Mouse (Mus musculus) kidney, adult 2 months (tissue): ENCODE measurements around the gene Gm20715. TPM values are rescaled to one million over a fixed set of nuclear protein-coding genes. Genes with fewer than 3 reads are reported as not detected.

Experiments used
- DNase-seq: peaks from one replicate; pipeline ENCODE4 v3.0.0; 2021
- H3K27ac ChIP-seq: fragments of 200-500 bp; 2 replicates; pipeline ENCODE4 v1.5.1; 2012; ENCODE audit warnings: low read depth, low read length, control low read depth, inconsistent platforms; ENCODE audit not compliant: insufficient read depth
- H3K27me3 ChIP-seq: fragments of 200-500 bp; replicated peaks from 2 replicates; pipeline ENCODE4 v1.6.1; 2012; ENCODE audit warnings: mild to moderate bottlenecking, moderate library complexity, low read length, inconsistent platforms; ENCODE audit not compliant: control insufficient read depth, insufficient read depth
- H3K36me3 ChIP-seq: fragments of 200-500 bp; 2 replicates; pipeline ENCODE4 v1.6.1; 2012; ENCODE audit warnings: mild to moderate bottlenecking, moderate library complexity, low read length, inconsistent platforms; ENCODE audit not compliant: control insufficient read depth, insufficient read depth
- H3K4me1 ChIP-seq: fragments of 200-500 bp; 2 replicates; pipeline ENCODE4 v1.6.1; 2011; ENCODE audit warnings: low read length; ENCODE audit not compliant: control insufficient read depth, insufficient read depth
- H3K4me3 ChIP-seq: fragments of 200-500 bp; 2 replicates; pipeline ENCODE4 v1.5.1; 2011; ENCODE audit warnings: mild to moderate bottlenecking, low read depth, low read length, control low read depth; ENCODE audit not compliant: insufficient read depth
- CTCF ChIP-seq: fragments of 200-500 bp; conservative IDR thresholded peaks from 2 replicates; pipeline ENCODE4 v1.5.1; 2011; ENCODE audit warnings: low read depth, mild to moderate bottlenecking, control low read depth, low read length, moderate library complexity, mixed read lengths; ENCODE audit not compliant: insufficient read depth, insufficient read length
- POLR2A ChIP-seq: fragments of 200-500 bp; IDR thresholded peaks from one replicate; pipeline ENCODE4 v1.6.1; 2011; ENCODE audit warnings: low read depth, low read length, control low read depth
- WGBS: fragments of 180-500 bp; shearing (Covaris S2); methylation state at CpG from one replicate; pipeline ENCODE4 v1.1.7; 2018; 5-methylcytosine and 5-hydroxymethylcytosine counted together
- polyA plus RNA-seq: library from polyadenylated mRNA; depleted of rRNA; stranded (reverse); fragments of >200 nt; gene quantifications from 2 replicates; pipeline ENCODE4 v1.2.3, GENCODE M21; 2012

The Gm20715 gene
- polyA plus RNA-seq, 1 experiment = not detected

DNA sequence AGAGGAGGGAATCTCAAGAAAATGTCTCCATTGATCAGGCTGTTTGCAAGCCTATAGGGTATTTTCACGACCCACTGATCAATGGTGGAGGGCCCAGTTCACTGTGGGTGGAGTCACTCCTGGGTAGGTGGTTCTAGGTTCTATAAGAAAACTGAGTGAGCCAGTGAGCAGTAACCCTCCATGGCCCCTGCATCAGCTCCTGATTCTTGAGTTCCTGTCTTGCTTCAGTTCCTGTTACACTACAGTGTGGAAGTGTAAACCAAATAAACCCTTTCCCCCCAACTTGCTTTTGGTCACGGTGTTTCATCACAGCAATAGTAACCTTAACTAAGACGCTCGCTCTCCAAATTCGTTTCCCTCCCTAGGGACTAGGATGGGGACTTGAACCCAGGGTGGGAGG is 21.1 kb upstream of the Gm20715 start:
- H3K4me3 ChIP-seq = no peak overlapping the region
- TF ChIP-seq POLR2A (no peak), CTCF (no peak)
- no peak overlapping the region for H3K27ac ChIP-seq
- WGBS = 85% methylated on average over 5 of the region's 5 CpGs
- no peaks in the 10 kb centered on the region for H3K27me3 ChIP-seq
- H3K4me1 ChIP-seq = no peaks in the 10 kb centered on the region
- peaks cover 8% of the 10 kb centered on the region for H3K36me3 ChIP-seq
- DNase-seq = no peak

DNA sequence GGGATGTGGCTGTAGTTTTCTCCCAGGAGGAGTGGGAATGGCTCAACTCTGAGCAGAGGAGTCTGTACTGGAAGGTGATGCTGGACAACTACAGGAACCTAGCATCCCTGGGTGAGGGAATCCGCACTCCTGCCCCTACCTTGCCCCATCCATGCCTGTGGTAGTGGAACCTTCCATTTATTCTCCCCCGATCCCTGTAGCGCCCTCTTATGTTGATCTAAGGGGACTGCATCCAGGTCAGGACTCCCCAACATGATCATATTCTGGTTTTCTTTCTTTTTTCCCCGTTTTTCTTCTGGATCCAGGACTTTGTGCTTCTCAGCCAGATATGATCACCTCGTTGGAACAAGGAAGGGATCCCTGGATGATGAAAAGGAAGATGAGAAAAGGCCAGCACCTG is 20.6 kb upstream of the Gm20715 start:
- TF ChIP-seq POLR2A (no peak), CTCF (no peak)

DNA sequence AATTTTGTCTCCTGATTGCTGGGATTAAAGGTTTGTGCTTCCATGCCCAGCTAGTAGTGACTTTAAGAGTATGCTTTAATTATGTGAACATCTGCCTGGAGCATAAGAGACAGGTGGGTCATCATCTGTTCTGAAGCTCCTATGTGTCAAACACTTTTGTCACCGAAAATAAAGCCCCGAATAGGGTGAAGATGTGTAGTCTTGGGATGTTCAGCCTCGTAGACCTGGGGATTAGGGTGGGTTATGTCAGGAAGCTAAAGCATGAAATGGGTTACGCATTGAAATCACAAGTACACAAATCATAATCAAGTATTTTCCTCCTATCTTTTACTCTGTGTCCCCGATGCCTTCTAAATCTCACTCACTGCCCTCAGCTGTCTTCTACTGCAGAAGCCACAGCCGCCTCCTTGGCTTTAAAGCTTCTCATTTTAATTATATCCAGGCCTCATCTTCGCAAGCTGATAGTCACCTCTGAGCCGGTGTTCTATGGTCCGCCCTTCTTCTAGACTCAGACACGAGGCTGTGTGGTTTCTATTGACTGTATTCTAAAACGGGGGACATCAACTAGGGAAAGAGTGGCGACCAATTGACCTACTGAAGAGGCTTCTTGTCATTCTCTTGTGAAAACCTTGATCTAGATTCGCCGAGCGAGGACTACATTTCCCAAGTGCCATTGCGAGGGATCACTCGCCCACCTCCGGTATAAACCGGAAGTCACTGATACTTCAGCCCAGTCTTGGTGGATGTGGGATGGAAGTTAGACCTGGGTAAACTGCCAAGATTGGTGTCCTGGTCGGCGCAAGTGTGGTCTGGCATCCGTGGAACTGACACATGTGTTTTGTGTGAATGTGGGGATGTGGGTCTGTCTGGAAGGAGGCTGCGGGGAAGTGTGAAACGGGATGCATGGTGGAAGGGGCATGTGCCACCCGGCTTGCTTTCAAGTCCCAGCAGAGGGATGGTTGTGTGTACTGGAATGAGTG is 11.8 kb upstream of the Gm20715 start, which contains the start of gene Smim17:
Gene Smim17, plus strand, starts transcription at position 720 of the 980 bp plus-strand sequence.
- Histone ChIP-seq H3K27me3 (no peaks in the 10 kb centered on the region), H3K4me1 (no peaks in the 10 kb centered on the region), H3K36me3 (peaks cover 2% of the 10 kb centered on the region; the same call in 1 of the 2 replicates), H3K4me3 (peak within 1 kb of the TSS; percentile 41), H3K27ac (no peak within 1 kb of the TSS)
- DNase-seq = peak; percentile 37
- TF ChIP-seq POLR2A (no peak), CTCF (no peak)
- 27% methylated on average over 25 of the region's 25 CpGs for whole genome bisulfite sequencing

More for the DNA sequence above, 20.6 kb upstream of the Gm20715 start:
- H3K27ac ChIP-seq = no peak overlapping the region
- peaks cover 8% of the 10 kb centered on the region for H3K36me3 ChIP-seq
- no peaks in the 10 kb centered on the region for H3K4me1 ChIP-seq
- WGBS = 75% methylated on average over 5 of the region's 5 CpGs
- no peak overlapping the region for H3K4me3 ChIP-seq
- no peaks in the 10 kb centered on the region for H3K27me3 ChIP-seq
- no peak for DNase-seq

DNA sequence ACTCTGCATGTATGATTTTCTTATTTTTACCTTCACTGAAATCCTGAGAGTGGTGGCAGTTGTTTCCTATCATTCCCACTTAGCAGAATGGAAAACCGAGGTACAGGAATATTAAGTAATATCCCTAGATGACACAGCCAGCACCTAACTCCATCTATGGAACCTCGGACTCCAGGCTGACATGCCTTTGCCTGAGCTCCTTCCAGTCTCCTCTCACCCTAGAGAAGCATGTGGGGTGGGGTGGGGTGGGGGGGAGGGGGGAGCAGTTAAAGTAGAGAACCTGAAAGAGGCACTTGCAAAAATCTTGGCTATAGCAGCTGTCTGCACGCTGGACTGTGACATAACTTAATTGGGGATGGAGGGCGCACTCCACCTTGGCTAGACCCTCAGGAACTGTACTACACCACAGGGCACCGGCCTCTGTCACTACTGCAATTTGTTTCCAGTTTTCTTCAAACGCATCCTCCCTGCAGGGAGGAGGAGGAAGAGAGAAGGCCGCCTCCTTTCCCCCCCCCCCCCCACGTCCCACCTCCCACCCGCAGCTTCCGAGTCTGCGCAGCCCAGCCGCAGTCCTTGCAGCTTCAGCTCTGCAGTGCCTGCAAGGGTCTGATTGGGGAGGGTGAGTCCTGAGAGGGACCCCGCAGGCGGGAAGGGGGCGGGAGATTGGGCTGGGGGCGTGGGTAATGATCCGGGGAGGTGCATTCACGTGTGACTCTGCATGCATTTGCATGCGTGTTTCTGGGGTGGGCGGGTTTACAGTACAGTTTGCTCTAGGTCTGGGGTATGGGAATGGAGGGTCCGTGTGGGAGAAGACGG is 4.8 kb downstream of the Gm20715 start:
- no peak for DNase-seq
- H3K27ac ChIP-seq = no peak overlapping the region
- no peak for TF ChIP-seq POLR2A
- no peak for TF ChIP-seq CTCF
- no peaks in the 10 kb centered on the region for H3K36me3 ChIP-seq
- H3K4me1 ChIP-seq = no peaks in the 10 kb centered on the region
- H3K27me3 ChIP-seq = no peaks in the 10 kb centered on the region
- WGBS = 7% methylated on average over 22 of the region's 22 CpGs
- no peak overlapping the region for H3K4me3 ChIP-seq

DNA sequence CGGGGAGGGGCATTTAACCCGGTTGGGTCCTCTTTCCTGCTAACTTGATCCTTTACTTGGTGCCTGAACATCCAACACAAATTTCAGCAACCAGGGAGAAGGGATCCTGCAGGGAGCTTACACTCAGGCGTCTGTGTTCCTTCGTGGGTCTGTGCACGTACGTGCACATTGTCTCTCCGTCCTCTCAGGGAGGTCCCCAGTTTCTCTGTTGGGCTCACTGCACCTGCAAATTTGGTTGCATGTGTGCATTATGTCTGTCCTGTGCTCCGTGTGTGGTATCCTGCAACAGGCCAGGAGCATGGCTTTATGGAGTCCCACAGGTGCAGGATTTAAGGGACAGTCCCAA is 5.3 kb downstream of the Gm20715 start:
- WGBS = 17% methylated on average over 8 of the region's 8 CpGs
- Histone ChIP-seq H3K36me3 (no peaks in the 10 kb centered on the region), H3K4me1 (no peaks in the 10 kb centered on the region)

DNA sequence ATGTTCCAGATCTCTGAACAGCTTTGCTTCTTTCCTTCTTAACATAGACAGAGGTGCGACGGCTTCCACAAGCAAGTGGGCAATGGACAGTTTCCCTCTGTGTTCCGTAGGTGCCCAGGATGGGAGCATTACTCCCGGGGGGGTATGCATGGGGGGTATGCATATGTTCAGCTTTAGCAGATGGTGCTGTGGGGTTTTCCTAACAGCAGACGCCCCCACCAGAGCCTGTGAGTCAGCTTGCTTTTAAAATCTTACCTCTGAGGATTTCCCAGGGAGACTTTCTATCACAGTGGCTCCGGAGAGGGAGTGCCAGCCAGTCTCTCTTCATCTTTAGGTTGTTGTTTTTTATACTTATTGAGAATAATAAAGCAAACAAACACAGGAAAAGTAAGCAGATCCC is 9.8 kb downstream of the Gm20715 start:
- 73% methylated on average over 6 of the region's 6 CpGs for WGBS
- no peak for DNase-seq
- no peaks in the 10 kb centered on the region for H3K27me3 ChIP-seq
- H3K36me3 ChIP-seq = no peaks in the 10 kb centered on the region
- no peak for TF ChIP-seq CTCF
- no peaks in the 10 kb centered on the region for H3K4me1 ChIP-seq
- no peak overlapping the region for H3K4me3 ChIP-seq
- no peak overlapping the region for H3K27ac ChIP-seq

More for the DNA sequence above, 5.3 kb downstream of the Gm20715 start:
- H3K4me3 ChIP-seq = no peak overlapping the region
- DNase-seq = no peak
- no peak overlapping the region for H3K27ac ChIP-seq
- H3K27me3 ChIP-seq = no peaks in the 10 kb centered on the region
- TF ChIP-seq POLR2A = no peak
- TF ChIP-seq CTCF = no peak

DNA sequence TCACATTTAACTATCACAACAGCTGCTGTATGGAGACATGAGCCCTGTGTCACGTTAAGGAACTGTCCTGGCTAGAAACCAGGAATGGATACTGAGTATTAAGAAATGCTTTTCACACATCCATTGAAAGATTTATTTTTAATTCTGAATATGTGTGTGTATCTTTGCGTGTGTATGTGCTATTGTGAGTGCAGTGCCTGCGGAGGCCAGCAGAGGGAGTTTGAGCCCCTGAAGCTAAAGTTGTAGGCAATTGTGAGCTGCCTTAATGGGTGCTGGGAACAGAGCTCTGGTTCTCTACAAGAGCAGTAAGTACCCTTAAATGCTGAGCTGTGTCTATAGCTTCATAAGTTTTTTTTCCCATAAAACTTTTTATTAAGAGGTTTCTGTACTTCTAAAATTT is 19.3 kb downstream of the Gm20715 start:
- DNase-seq = no peak
- Histone ChIP-seq H3K27me3 (no peaks in the 10 kb centered on the region), H3K4me1 (no peaks in the 10 kb centered on the region), H3K27ac (no peak overlapping the region), H3K36me3 (no peaks in the 10 kb centered on the region), H3K4me3 (no peak overlapping the region)
- TF ChIP-seq CTCF (0 out of 2 replicates have a peak, but pooled peaks have one; percentile 8), POLR2A (no peak)
- WGBS = 85% methylated on average over 3 of the region's 3 CpGs
